Mouse (Mus musculus): ENCODE results near the gene Rnf10.

The Rnf10 gene

DNA sequence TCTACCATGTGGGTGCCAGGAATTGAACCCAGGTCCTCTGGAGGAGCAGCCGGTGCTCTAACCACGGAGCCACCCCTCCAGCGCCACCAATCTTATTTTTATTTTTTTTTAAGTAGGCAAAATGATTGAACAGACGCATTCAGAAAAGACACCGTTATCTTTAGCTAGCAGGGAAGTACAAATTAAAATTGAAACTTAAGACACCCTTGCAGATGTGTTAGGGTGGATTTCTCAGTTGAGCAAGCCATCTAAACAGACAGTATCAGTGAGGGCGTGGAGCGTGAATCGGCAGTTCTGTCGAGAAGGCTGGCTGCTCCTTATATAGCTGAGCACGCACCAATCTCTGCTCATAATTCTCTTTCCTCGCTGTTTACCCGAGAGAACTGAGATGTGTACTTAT lies 54.7 kb downstream of the Rnf10 start:
- Histone ChIP-seq H3K36me3 (ENCODE audit: insufficient read depth, low read length) (no peaks in the 10 kb centered on the region), H3K9me3 (ENCODE audit: low read length) (peaks cover 4% of the 10 kb centered on the region; the same call in 1 of the 2 replicates), H3K27me3 (ENCODE audit: insufficient read depth, low read length) (peaks cover 37% of the 10 kb centered on the region), H3K4me3 (replicated peaks; ENCODE audit: low read length) (no peak overlapping the region), H3K4me1 (replicated peaks; ENCODE audit: low read depth, low read length) (peaks cover 37% of the 10 kb centered on the region)
- TF ChIP-seq POU5F1 (IDR thresholded peaks at IDR 0.05; ENCODE audit: borderline replicate concordance, low read length) (no peak), NANOG (IDR thresholded peaks at IDR 0.05; ENCODE audit: borderline replicate concordance, low read length) (no peak), CTCF (conservative IDR thresholded peaks at IDR 0.05; ENCODE audit: low read length) (no peak)

DNA sequence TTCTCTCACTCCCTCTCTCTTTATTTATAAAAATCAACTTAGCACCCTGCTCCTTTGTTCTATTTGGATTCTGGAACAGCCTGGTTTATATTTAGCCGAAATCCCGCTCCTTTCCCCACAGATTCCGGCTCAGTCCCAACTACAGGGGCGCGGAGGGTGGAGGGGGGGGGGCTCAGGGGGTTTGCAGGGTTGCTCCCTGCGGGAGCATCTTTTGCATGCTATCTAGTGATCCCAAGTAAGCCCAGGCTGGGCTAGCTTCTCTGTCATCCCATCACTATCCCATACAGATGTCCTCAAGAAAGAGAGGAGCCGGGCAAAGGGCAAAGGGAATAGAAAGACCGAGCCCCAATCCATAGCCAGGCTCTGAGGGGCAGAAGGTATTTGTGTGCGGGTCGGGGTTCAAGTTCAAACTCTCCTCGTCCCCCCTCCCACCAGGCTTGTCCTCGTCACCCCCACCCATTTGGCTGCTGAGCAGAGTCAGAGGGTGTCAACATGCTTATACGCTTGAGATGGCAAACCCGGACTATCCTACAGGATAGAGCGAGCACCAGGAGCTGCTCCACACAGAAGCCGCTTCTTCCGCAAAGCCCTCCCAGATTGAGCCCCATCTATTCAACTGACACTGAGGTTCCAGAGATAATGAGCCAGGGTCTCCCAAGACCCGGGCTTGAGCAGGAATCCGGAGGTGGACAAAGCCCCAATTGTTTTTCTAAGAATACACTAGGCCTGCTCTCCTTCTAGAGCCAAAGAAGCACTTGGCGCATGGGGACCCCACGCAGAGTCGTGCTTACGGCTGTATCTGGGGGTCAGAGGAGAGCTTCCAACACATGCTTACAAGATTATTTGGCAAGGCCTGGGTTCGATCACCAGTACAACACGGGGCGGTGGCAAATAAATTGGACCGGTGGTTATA lies 57.2 kb downstream of the Rnf10 start:
- no peak for TF ChIP-seq POU5F1 (IDR thresholded peaks at IDR 0.05; ENCODE audit: borderline replicate concordance, low read length)
- TF ChIP-seq NANOG (IDR thresholded peaks at IDR 0.05; ENCODE audit: borderline replicate concordance, low read length), result no peak
- no peak for TF ChIP-seq CTCF (conservative IDR thresholded peaks at IDR 0.05; ENCODE audit: low read length)
- peaks cover 40% of the 10 kb centered on the region for H3K4me1 ChIP-seq (replicated peaks; ENCODE audit: low read depth, low read length)
- H3K36me3 ChIP-seq (ENCODE audit: insufficient read depth, low read length), result no peaks in the 10 kb centered on the region
- peaks cover 4% of the 10 kb centered on the region; the same call in 1 of the 2 replicates for H3K9me3 ChIP-seq (ENCODE audit: low read length)
- peak overlapping the region; percentile 71 for H3K4me3 ChIP-seq (replicated peaks; ENCODE audit: low read length)
- H3K27me3 ChIP-seq (ENCODE audit: insufficient read depth, low read length), result peaks cover 31% of the 10 kb centered on the region

GRCm38 (mm10) chr5:115214864-115215263 lies 57.8 kb downstream of the Rnf10 start:
- Histone ChIP-seq H3K27me3 (ENCODE audit: insufficient read depth, low read length) (peaks cover 31% of the 10 kb centered on the region), H3K36me3 (ENCODE audit: insufficient read depth, low read length) (no peaks in the 10 kb centered on the region), H3K4me3 (replicated peaks; ENCODE audit: low read length) (peak overlapping the region; percentile 71), H3K9me3 (ENCODE audit: low read length) (peaks cover 4% of the 10 kb centered on the region; the same call in 1 of the 2 replicates), H3K4me1 (replicated peaks; ENCODE audit: low read depth, low read length) (peaks cover 40% of the 10 kb centered on the region)
- TF ChIP-seq NANOG (IDR thresholded peaks at IDR 0.05; ENCODE audit: borderline replicate concordance, low read length) (no peak), POU5F1 (IDR thresholded peaks at IDR 0.05; ENCODE audit: borderline replicate concordance, low read length) (no peak), CTCF (conservative IDR thresholded peaks at IDR 0.05; ENCODE audit: low read length) (no peak)

GRCm38 (mm10) chr5:115212861-115213260 lies 59.8 kb downstream of the Rnf10 start:
- Histone ChIP-seq H3K4me3 (replicated peaks; ENCODE audit: low read length) (no peak overlapping the region), H3K9me3 (ENCODE audit: low read length) (no peaks in the 10 kb centered on the region), H3K36me3 (ENCODE audit: insufficient read depth, low read length) (no peaks in the 10 kb centered on the region), H3K4me1 (replicated peaks; ENCODE audit: low read depth, low read length) (peaks cover 52% of the 10 kb centered on the region), H3K27me3 (ENCODE audit: insufficient read depth, low read length) (peaks cover 25% of the 10 kb centered on the region)
- TF ChIP-seq POU5F1 (IDR thresholded peaks at IDR 0.05; ENCODE audit: borderline replicate concordance, low read length) (no peak), NANOG (IDR thresholded peaks at IDR 0.05; ENCODE audit: borderline replicate concordance, low read length) (no peak), CTCF (conservative IDR thresholded peaks at IDR 0.05; ENCODE audit: low read length) (no peak)

DNA sequence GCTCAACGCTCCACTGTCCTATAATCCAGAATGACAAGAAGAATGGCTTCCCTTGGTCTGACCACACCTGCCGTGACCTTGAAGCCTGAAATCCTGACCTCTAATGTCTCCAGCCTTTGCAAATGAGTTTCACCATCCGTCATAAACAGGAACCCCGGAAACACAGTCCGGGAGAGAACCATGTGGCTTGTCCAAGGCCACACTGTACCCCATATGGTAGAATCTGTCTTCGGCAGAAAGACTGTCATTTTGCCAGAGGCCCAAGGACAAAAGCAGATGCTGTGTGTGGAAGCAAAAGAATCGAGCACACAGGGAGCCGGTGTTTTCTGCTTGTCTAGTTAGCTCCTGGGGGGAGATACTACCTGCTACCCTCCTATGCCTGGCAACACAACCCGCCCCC lies 60.2 kb downstream of the Rnf10 start:
- H3K4me1 ChIP-seq (replicated peaks; ENCODE audit: low read depth, low read length), result peaks cover 55% of the 10 kb centered on the region
- peaks cover 25% of the 10 kb centered on the region for H3K27me3 ChIP-seq (ENCODE audit: insufficient read depth, low read length)
- no peaks in the 10 kb centered on the region for H3K36me3 ChIP-seq (ENCODE audit: insufficient read depth, low read length)
- TF ChIP-seq NANOG (IDR thresholded peaks at IDR 0.05; ENCODE audit: borderline replicate concordance, low read length) (no peak), CTCF (conservative IDR thresholded peaks at IDR 0.05; ENCODE audit: low read length) (no peak), POU5F1 (IDR thresholded peaks at IDR 0.05; ENCODE audit: borderline replicate concordance, low read length) (no peak)
- H3K4me3 ChIP-seq (replicated peaks; ENCODE audit: low read length), result no peak overlapping the region
- H3K9me3 ChIP-seq (ENCODE audit: low read length), result no peaks in the 10 kb centered on the region

- Histone ChIP-seq H3K36me3 (ENCODE audit: insufficient read depth, low read length) (no peaks in the 10 kb centered on the region), H3K4me1 (replicated peaks; ENCODE audit: low read depth, low read length) (peaks cover 56% of the 10 kb centered on the region), H3K9me3 (ENCODE audit: low read length) (no peaks in the 10 kb centered on the region), H3K4me3 (replicated peaks; ENCODE audit: low read length) (no peak overlapping the region), H3K27me3 (ENCODE audit: insufficient read depth, low read length) (peaks cover 21% of the 10 kb centered on the region)
- TF ChIP-seq POU5F1 (IDR thresholded peaks at IDR 0.05; ENCODE audit: borderline replicate concordance, low read length) (no peak), NANOG (IDR thresholded peaks at IDR 0.05; ENCODE audit: borderline replicate concordance, low read length) (no peak), CTCF (conservative IDR thresholded peaks at IDR 0.05; ENCODE audit: low read length) (peak; percentile 98)
These were observed 62.3 kb downstream of the Rnf10 start for GRCm38 (mm10) chr5:115210380-115210779.

DNA sequence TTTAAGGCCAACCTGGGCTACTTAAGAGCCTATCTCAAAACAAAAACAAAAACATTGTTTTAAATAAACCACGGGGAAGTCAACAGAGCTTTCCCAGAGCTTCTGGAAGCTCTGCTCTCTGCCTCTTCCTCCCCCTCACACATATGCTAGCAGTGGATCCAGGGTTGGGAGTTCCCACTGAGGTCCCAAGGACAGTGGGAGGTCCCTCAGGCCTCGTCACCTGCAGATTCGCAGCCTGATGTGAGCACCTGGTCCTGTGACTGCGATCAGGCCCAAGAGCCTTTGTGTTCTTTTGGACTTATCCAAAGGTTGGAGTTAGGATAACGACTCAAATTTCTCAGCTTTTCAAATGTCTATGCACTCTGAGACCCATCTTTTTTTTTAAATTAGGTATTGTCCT lies 64.1 kb downstream of the Rnf10 start:
- H3K27me3 ChIP-seq (ENCODE audit: insufficient read depth, low read length), result peaks cover 24% of the 10 kb centered on the region
- H3K9me3 ChIP-seq (ENCODE audit: low read length), result no peaks in the 10 kb centered on the region
- H3K4me3 ChIP-seq (replicated peaks; ENCODE audit: low read length), result no peak overlapping the region
- H3K36me3 ChIP-seq (ENCODE audit: insufficient read depth, low read length), result no peaks in the 10 kb centered on the region
- TF ChIP-seq POU5F1 (IDR thresholded peaks at IDR 0.05; ENCODE audit: borderline replicate concordance, low read length), result no peak
- no peak for TF ChIP-seq NANOG (IDR thresholded peaks at IDR 0.05; ENCODE audit: borderline replicate concordance, low read length)
- no peak for TF ChIP-seq CTCF (conservative IDR thresholded peaks at IDR 0.05; ENCODE audit: low read length)
- peaks cover 59% of the 10 kb centered on the region for H3K4me1 ChIP-seq (replicated peaks; ENCODE audit: low read depth, low read length)

DNA sequence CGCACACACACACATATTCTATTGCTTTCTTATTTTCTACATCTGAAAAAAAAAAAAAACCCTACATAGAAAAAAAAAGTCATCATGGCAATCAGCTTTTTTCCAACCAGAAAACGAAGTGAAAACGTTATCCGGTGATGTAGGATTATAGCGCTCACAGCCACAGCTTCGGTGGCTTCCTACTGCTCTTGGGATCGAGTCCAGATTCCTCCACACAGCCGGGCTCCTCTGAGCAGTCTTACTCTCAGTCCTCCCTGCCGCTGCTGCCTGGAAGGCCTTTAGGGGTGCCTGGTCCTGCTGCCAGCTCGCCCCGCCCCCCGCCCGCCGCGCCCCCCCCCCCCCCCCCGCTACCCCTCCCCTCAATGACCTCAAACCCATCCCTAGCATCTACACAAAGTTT lies 64.8 kb downstream of the Rnf10 start:
- H3K27me3 ChIP-seq (ENCODE audit: insufficient read depth, low read length), result peaks cover 22% of the 10 kb centered on the region
- no peaks in the 10 kb centered on the region for H3K36me3 ChIP-seq (ENCODE audit: insufficient read depth, low read length)
- peaks cover 61% of the 10 kb centered on the region for H3K4me1 ChIP-seq (replicated peaks; ENCODE audit: low read depth, low read length)

More for the DNA sequence above, 64.8 kb downstream of the Rnf10 start:
- no peak for TF ChIP-seq POU5F1 (IDR thresholded peaks at IDR 0.05; ENCODE audit: borderline replicate concordance, low read length)
- TF ChIP-seq CTCF (conservative IDR thresholded peaks at IDR 0.05; ENCODE audit: low read length), result no peak
- Histone ChIP-seq H3K4me3 (replicated peaks; ENCODE audit: low read length) (no peak overlapping the region), H3K9me3 (ENCODE audit: low read length) (no peaks in the 10 kb centered on the region)
